Mouse (Mus musculus): Measurements from ENCODE around the gene Sik3.

DNA sequence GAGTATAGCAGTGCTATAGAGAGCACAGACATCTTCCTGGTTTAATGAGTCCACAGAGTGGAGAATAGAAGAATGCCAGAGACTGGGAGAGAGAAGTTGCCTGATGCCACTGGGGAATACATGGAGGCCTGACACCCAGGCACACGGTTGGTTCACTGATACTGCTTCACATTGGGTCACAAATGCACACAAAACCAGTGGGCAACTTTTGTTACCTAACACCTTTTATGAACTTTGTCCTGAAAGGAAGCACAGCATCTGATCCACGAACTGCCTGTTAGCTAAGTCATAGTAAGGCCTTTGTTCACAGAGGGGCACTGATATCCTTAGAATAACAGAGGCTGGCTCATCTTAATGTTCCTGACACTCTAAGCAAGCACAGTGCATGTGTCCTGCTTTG is 116.6 kb downstream of the Sik3 start:
- TF ChIP-seq CTCF (IDR thresholded peaks at IDR 0.05; ENCODE audit: control insufficient read depth, insufficient read depth, insufficient replicate concordance, low read depth, low read length) (no peak), POLR2A (IDR thresholded peaks at IDR 0.05; ENCODE audit: control insufficient read depth, low read depth, low read length) (no peak)
